Mouse (Mus musculus): ENCODE data around the gene Foxo4. TPM values are rescaled to one million over a fixed set of nuclear protein-coding genes. Genes with fewer than 3 reads are reported as not detected.
A peak's percentile ranks its signal among the peaks of the same experiment; 100 is the strongest.

Gene Foxo4
- 10 to 100 TPM; 63.0 to 65.2 TPM for total RNA-seq (2021)

- peak; percentile 79 to 82 for DNase-seq
- intact Hi-C loops (cut with DNase I) = loop anchor here (2.0 to 10.0 kb wide), 3 partner anchors 19 to 171 kb away; partner anchors contain the start of genes Nono, Snx12 and Zmym3
Observed at GRCm38 (mm10) chrX:101253952-101254729, at the start of gene Foxo4. TSS of gene Foxo4 (plus strand) at chrX:101254528.

- DNase-seq = peak; percentile 83 to 87
- intact Hi-C loops (cut with DNase I) = loop anchor here (2.0 to 10.0 kb wide), 4 partner anchors 33 to 110 kb away; partner anchors contain the start of genes Foxo4 and Med12
Observed at GRCm38 (mm10) chrX:101221834-101222795, 32.2 kb upstream of the Foxo4 start, which contains the start of gene Snx12. TSS of gene Snx12 (minus strand) at chrX:101222563.

GRCm38 (mm10) chrX:101222796-101223162 lies 31.5 kb upstream of the Foxo4 start:
- DNase-seq = no peak
- intact Hi-C loops (cut with DNase I) = loop anchor here (2.0 to 10.0 kb wide), 4 partner anchors 32 to 110 kb away; partner anchors contain the start of genes Foxo4 and Med12

GRCm38 (mm10) chrX:101245011-101245410 lies 9.3 kb upstream of the Foxo4 start:
- intact Hi-C loops (cut with DNase I) = no loop called here
- no peak for DNase-seq

GRCm38 (mm10) chrX:101254740-101255139 lies 412 bp downstream of the Foxo4 start:
- peak in 1 of 2 experiments; percentile 6 for DNase-seq
- intact Hi-C loops (cut with DNase I) = loop anchor here (2.0 to 10.0 kb wide), 3 partner anchors 18 to 170 kb away; partner anchors contain the start of genes Nono, Snx12 and Zmym3

- intact Hi-C loops (cut with DNase I) = loop anchor here (10.0 kb wide), 1 partner anchor 168 kb away; the partner anchor contains the start of genes Nono and Zmym3
- DNase-seq = peak in 1 of 2 experiments; percentile 13
Observed at GRCm38 (mm10) chrX:101256603-101257002, 2.3 kb downstream of the Foxo4 start.

- intact Hi-C loops (cut with DNase I) = no loop called here
Observed at GRCm38 (mm10) chrX:101260441-101261325, 6.4 kb downstream of the Foxo4 start.

GRCm38 (mm10) chrX:101263892-101264291 lies 9.6 kb downstream of the Foxo4 start, which contains the start of gene Gm614:
TSS of gene Gm614 (minus strand) at chrX:101263992.
- intact Hi-C loops (cut with DNase I) = no loop called here
- DNase-seq = no peak

More at GRCm38 (mm10) chrX:101260441-101261325, 6.4 kb downstream of the Foxo4 start:
- no peak for DNase-seq

- DNase-seq = no peak
Observed at GRCm38 (mm10) chrX:101266631-101267030, 12.3 kb downstream of the Foxo4 start.

GRCm38 (mm10) chrX:101268025-101268754 lies 13.9 kb downstream of the Foxo4 start, which contains the start of gene Il2rg:
TSS of gene Il2rg (minus strand) at chrX:101268255.
- no peak for DNase-seq
- intact Hi-C loops (cut with DNase I) = no loop called here

More at GRCm38 (mm10) chrX:101266631-101267030, 12.3 kb downstream of the Foxo4 start:
- intact Hi-C loops (cut with DNase I) = no loop called here

GRCm38 (mm10) chrX:101268755-101269124 lies 14.4 kb downstream of the Foxo4 start, which contains the start of gene Gm20489:
TSS of gene Gm20489 (minus strand) at chrX:101269023.
- no peak for DNase-seq
- intact Hi-C loops (cut with DNase I) = no loop called here

GRCm38 (mm10) chrX:101273410-101273809 lies 19.1 kb downstream of the Foxo4 start:
- intact Hi-C loops (cut with DNase I) = loop anchor here (2.0 to 5.0 kb wide), 3 partner anchors 19 to 364 kb away; partner anchors contain the start of genes Foxo4 and Snx12

GRCm38 (mm10) chrX:101273875-101274738 lies 19.8 kb downstream of the Foxo4 start, which contains the start of gene Med12:
TSS of gene Med12 (plus strand) at chrX:101274030.
- intact Hi-C loops (cut with DNase I) = loop anchor here (2.0 to 5.0 kb wide), 3 partner anchors 19 to 363 kb away; partner anchors contain the start of genes Foxo4 and Snx12
- DNase-seq = peak; percentile 84 to 86

More at GRCm38 (mm10) chrX:101273410-101273809, 19.1 kb downstream of the Foxo4 start:
- no peak for DNase-seq

- intact Hi-C loops (cut with DNase I) = no loop called here
Observed at GRCm38 (mm10) chrX:101282813-101283212, 28.5 kb downstream of the Foxo4 start.

GRCm38 (mm10) chrX:101285534-101285933 lies 31.2 kb downstream of the Foxo4 start:
- intact Hi-C loops (cut with DNase I) = loop anchor here (5.0 kb wide), 1 partner anchor 153 kb away; no protein-coding TSS in a partner anchor
- DNase-seq = peak; percentile 33 to 52

More at GRCm38 (mm10) chrX:101282813-101283212, 28.5 kb downstream of the Foxo4 start:
- no peak for DNase-seq

- intact Hi-C loops (cut with DNase I) = loop anchor here (5.0 kb wide), 1 partner anchor 154 kb away; no protein-coding TSS in a partner anchor
Observed at GRCm38 (mm10) chrX:101285953-101286670, 31.8 kb downstream of the Foxo4 start.

More at GRCm38 (mm10) chrX:101285953-101286670, 31.8 kb downstream of the Foxo4 start:
- no peak for DNase-seq
